Mouse (Mus musculus): ENCODE measurements at regions not wholly inside any gene's neighbourhood (a gene's known extent, or its start where the extent isn't known, plus 50 kb on each side); places are given as distances from the start of the nearest gene placed in this dataset.
A peak's percentile ranks its signal among the peaks of the same experiment; 100 is the strongest.

DNA sequence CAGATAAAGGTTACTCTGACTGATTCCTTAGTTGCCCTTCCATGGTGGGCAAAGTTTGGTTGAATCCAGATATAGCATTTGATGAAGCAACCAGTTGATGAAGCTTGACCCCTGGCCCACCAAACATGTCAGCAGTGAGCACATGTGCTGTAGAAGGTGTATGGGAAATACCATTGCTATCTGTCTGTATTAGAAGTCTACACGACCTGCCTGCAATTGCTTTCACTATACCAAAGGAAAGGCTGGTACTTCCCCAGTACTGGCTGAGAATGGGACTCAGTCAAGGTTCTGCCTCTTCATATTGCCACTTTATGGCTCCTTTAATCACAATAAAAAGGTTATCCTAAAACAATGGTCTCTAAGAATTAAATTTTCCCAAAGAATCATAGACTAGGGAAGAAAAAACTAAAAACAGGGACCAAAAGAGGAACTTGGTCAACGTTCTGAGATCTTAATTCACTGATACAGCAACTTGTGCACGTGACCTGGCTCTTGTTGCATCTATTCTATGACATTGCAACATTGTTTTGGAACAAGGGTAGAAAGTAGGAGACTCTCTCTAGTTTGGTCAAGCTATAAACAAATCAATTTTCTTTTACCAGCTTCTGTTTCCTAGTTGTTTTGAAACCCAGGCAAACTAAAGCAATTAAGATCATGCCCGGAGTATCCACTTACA lies 284.0 kb downstream of the Rapgef2 start:
- DNase-seq: no peak

DNA sequence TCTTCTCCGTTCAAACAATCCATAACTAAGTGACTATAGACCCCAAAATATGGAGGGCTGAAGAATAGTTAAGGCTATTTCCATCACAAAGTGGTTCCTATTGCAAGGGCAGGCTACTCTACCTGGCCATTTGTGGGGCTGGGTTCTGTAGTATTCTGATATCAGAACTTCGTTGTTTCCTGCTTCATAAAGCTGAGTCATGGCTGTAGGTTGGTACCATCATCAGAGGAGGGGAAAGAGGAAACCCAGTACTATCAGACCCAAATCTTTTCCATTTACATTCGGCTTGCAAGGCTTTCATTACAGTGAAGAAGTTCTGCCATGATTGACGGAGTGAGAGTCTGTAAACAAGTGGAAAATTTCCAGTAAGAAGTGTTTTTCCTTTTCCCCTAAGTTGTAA lies 284.6 kb downstream of the Rapgef2 start:
- no peak for DNase-seq

DNA sequence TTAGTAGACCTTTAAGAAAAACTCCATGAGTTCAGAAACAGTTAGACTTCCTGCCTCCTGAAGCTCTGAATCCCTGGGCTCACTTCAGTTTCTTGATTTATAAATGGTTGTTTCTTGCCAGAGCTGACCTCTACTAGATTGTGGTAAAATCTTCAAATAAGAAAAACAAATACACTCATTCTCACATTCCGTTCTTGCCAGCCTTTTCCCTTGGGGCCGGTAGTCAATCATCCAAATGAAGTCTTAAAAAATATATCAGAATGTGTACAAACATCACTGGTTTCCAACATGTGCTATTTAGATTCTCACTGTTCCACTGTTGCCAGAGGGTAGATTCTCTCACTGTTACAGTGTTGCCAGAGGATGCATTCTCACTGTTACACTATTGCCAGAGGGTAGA lies 286.0 kb downstream of the Rapgef2 start:
- no peak for DNase-seq

DNA sequence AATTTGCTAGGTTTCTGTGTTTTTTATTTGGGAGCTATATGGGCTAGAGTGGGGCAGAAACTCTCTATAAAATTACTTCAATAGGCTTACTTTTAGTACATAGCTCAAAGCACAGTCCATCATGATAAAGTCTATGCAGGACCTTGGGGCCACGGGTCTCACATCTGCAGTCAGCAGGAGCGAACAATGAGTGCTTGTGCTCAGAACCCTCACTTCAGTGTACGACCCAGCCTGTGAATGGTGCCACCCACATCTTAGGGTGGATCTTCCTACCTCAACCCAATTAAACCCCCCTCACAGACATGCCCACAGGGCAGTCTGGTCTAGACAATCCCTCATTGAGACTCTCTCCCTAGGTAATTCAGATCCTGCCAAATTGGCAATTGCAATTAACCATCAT lies 286.5 kb downstream of the Rapgef2 start:
- no peak for DNase-seq

DNA sequence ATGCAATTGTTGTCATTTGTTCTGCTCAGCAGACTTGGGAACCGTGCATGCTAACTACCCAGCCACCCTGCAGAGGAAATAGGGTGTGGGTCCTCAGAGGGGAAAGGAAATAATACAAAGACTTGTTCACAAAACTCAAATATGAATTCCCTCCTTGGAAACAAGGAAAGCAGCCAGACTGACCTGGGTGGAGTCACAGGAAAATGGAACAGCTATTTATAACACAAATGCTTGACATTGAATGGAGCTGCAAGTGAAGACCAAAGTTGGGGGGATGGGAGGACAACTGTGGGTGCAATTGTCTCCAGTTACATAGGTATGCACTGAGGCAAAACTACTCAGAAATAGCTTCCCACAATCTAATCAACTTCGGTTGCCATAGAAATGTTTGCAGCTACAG lies 298.2 kb downstream of the Rapgef2 start:
- DNase-seq: no peak

DNA sequence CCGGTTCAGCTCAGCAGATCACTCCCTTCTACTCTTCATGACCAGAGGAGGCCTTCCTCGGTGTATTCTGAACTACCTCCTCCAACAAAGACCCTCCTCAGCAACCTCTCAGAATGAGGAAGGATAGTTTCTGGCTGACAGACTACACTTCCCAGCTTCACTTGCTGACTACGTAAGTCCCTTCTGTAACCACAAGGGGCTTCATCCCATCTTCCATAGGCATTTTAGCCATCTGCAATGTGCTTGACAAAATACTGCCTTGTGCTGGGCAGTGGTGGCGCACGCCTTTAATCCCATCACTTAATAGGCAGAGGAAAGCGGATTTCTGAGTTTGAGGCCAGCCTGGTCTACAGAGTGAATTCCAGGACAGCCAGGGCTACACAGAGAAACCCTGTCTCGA lies 299.6 kb downstream of the Rapgef2 start:
- DNase-seq: no peak

DNA sequence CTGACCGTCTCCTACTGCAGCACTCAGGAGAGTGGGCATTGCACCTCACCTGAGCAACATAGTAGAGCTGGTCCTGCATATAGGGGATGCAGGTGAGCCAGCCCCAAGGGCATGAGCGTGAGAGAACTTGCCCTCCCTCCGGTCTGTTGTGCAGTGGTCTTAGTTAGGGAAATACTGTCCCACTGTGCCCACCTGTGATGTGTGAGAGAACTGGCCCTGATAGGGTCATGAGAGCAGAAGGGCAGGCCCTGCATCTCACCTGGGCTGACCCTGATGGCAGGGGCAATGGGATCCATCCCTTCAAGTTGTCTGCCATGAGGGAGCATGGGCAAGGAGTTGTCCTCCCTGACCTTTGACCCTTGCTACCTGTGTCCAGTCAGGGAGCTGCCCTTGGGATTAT lies 305.3 kb downstream of the Rapgef2 start:
- no peak for DNase-seq

DNA sequence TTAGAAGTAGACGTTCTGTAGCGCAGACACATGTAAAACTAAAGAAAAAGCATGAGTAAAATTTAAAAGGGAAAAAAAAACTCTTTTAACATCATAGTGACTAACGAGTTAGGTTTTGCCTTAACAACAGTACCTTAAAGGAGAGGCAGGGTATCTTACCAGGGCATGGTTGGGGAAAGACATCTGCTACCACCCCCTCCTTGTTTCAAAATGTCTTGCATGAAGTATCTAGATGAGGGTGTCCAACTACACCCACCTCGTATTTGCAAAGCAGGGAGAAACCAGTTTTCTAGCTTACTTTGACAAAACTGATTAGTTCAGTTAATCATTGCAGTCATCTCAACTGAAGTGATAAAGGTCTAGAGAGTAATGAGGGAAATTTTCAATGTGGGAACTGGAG lies 307.5 kb downstream of the Rapgef2 start:
- DNase-seq: no peak

DNA sequence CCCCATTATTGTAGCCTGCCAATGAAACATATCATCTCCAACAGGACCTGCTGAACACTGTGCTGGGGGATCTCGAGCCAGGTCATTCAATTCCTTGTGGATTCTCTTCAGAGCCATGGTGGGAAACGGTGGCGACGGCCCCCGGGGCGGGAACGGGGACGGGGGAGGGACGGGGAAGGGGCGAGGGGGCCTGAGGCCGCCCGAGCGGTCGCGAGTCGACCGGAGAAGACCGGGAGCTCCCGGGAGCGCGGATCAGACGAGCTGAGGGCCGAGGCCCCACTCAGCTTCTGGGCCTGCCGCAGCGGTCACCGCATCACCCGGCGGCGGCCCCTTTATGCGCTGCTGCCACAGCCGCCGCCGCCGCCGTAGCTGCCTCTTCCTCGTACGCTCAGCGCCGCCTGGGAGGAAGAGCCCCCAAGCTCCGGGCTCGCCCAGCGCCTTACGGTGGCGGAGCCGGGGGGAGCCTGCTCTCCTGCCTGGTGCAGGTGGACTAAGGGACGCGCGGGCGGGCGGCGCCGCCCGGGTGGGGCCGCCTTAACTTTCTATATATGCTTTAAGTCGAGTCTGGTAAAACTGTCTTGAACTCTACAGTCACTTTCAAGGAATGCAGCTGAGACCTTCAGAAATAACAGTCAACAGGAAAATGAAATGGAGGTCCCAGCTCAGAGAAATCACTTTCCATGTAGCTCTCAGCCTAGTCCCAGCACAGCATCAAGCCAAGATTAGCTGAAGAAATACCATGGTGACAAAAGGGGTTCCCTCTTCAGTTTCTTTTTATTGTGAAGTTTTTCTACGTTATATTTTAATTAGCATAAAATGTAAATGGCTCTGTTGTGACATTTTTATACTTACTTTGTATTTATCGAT lies 319.4 kb downstream of the Rapgef2 start:
- DNase-seq: peak; percentile 60

DNA sequence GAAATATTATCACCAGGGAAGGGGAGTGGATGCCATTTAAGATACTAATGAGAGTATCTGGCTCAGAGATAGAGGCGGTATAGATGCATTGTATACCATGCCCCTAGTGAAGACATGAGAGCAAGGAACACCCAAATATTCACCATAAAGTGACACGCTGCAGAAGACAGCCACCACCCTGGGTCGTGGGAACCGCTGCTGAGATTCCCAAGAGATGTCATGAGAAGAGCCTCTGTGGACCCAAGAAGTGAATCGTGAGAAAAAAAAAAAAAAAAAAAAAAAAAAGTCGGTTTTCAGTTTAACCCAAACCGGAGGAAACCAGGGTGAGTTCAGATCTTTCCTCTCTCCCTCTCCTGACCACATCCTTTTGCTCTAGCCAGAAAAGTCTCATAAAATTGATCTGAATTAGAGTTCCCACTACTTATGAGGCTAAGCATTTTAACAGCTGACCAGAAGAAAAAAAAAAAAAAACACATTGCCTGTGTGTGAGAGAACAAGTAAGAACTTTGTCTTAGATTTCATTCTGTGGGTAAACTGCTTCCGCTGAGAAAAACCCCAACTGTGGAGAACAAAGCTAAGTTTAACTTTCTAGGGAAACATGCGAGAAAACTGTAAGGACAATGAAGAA lies 322.0 kb downstream of the Rapgef2 start:
- DNase-seq: no peak

DNA sequence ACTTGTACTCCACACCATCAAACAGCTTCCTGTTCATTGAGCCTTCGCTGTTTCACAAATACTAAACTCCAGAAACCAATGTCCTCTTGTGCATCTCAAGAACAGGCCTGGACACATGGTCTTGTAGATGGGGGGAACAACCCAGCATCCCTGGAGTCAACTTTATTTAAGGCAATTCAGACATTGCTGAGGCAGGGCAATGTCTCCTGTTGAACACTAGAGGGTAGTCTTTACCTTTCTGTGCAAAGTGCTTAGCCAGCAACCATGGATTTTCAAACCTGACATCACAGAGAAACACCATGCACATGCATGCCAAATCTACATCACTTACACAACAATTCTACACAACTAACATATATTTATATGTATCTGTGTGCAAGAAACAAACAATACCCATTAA lies 327.5 kb downstream of the Rapgef2 start:
- peak; percentile 71 for DNase-seq

DNA sequence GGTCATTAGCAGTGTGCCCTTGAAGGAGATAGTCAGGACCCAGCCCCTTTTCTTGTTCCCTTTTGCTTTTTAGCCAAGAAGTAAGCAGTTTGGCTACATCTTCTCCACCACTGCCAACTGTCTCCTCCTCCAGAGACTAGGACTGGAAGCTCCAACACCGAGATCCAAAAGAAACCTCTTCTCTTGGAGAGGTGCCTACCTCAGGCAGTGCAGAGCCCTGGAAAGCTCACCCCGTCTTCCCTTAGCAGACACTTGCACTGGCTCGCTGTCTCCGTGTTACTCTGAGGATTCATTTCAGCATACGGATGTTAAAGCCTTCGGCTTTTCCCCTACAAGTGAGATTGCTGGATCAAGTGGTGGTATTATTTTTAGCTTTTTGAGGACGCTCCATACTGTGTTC lies 331.0 kb downstream of the Rapgef2 start:
- DNase-seq: no peak

DNA sequence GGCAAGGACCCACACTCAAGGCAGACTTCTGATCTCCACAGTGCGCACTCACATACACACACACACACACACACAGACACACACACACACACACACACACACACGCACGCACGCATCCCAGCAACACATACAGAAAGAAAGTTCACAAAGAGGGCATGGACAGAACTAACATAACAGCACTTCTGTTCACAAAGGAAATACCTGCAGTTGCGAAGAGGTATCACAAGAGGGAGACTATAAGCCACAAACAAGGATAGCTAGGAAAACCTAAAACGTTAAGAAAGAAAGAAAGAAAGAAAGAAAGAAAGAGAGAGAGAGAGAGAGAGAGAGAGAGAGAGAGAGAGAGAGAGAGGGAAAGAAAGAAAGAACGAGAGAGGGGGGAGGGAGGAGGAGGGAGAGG lies 336.9 kb downstream of the Rapgef2 start:
- DNase-seq: peak; percentile 28

DNA sequence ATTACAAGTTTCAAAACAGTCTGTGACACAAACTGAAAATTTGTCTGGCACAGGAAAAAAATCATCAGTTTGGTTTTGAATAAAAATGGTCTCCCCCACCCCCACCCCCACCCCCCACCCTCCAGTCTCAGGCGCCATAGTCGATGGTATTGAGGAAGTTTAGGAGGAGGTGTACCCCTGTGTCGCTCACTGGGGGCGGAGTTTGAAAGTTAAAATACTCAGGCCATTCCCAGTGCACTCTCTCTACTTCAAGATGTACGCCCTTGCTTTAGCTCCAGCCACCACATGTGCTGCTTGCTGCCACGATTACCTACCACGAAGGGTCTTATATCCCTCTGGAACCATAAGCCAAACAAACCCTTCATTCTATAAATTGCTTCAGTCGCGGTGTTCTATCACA lies 337.6 kb downstream of the Rapgef2 start:
- DNase-seq: no peak

DNA sequence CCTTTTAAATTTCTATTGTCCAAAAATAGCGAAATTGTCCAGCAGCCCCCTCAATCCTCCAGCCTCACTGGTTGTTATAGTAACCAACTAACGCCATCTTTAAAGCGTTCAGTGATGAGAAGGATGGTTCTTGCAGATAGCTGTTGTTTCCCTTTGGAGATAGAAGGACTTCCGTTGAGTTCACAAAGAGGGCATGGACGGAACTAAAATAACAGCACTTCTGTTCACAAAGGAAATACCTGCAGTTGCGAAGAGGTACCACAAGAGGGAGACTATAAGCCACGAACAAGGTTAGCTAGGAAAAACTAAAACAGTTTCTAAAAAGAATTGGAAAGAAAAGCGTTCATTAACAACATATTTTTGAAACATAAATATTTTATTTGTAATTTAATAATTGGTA lies 338.1 kb downstream of the Rapgef2 start:
- DNase-seq: peak; percentile 77

DNA sequence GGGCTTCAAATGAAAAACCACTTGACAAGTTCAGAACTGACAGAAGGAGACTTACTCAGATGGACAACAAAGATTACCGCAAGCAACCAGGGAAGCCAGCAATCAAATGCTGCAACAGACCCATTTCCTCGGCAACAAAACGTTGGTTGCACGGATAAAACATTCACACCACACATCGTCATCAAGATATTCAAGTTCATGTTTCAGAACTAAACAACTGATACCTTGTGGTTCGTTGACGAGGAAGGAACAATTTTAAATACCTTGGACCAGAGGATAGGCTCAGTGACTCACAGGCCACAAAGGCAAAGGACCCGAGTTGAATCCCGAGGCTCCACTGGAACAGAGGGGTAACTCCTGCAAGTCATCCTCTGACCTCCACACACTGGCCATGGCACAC lies 339.1 kb downstream of the Rapgef2 start:
- DNase-seq: no peak

DNA sequence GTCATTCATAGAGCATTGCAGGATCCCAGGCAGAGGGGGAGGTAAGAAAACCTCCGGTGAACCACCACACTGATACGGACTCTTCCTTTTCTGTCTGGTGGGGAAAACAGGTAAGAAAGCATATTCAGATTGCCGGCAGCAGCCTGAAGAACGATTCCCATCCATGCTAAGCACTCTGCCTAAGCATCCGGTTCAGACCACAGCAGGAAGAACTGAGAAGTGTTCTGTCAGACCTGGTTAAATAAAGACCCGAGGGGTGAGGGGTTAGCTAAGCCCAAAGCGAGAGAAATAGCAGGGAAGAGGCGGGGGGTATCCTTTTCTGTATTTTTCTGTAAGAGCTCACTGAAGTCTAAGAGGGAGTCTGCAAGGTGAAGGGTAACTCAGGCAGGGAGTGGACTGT lies 342.1 kb downstream of the Rapgef2 start:
- no peak for DNase-seq

DNA sequence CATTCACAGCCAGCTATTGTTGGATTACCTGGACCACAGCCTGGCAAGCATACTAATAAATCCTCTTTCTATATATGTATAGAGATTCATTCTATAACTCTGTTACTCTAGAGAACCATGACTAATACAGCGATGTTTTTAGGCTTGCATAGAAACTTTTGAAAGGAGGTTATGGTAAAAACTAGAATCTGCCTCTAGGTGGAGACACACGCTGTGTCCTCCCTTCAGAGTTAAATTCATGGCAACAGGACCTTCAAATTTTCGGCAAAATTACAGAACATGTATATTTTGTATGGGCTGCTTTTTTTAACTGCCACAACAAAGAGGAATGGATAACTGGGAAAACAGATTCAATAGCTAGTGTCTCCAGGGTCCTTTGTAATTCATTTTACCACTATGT lies 353.3 kb downstream of the Rapgef2 start:
- DNase-seq: no peak

DNA sequence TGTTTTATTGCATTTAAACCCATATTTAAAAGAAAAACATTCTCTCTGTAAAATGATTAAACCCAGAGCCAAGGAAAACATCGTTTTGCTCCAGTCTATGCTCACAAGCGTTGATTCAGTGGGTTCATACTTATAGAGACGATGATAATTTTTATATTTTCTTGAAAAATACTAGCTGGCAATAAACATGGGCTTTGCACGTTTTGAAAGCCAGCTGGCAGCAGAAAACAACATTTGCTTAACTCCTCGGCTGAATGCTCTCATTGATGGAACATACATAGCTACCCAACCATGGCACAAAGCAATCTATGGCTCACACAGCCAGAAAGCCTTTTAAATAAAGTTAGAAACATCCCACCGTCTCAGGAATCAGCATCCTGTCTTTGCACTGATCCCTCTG lies 366.5 kb downstream of the Rapgef2 start:
- no peak for DNase-seq

DNA sequence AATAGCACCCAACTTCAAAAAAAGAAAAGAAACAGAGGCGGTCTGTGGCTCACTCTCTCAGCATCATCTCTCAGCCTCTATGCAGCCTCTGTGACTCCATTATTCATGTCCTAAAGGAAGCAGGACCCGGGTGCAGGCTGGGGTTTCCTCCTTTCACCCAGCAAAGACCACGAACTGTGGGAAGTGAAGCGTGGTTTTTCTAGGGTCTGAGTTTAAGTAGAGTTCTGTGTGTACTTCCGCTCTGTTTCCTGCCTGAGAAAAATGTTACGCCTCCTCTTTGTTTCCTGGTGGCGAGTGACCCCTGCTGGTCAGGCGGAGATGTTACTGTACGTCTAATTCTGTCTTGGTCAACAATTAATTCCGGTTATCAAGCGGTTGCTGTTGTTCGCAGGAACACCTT lies 366.9 kb downstream of the Rapgef2 start:
- DNase-seq: peak; percentile 83

DNA sequence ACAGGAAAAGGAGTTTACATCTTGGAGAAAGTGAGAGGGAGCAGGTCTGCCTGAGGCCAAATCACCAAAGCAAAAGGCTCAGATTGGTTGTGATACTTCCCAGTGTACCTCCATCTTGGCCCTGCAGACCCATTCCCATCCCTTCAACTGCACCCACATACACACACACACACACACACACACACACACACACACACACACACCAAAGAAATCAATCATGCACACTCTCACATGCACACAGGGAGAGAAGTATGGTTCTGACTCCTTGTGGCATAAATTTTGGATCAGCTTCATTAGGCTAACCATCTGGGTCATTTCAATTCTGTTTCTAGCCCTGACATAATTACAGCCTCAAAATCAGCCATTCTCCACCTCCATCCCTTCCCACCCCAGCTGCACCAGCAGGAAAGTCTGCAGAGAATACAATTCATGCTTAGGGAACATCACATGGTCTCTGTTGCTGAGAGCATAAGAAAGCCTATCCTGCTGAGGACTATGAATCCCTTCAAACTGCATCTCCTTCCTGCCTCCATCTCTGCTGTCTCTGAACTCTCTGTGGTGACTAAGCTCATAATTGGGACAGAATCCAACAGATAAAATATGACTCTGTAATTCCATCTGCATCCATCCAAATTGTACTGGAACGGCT lies 378.0 kb downstream of the Rapgef2 start:
- DNase-seq: no peak

DNA sequence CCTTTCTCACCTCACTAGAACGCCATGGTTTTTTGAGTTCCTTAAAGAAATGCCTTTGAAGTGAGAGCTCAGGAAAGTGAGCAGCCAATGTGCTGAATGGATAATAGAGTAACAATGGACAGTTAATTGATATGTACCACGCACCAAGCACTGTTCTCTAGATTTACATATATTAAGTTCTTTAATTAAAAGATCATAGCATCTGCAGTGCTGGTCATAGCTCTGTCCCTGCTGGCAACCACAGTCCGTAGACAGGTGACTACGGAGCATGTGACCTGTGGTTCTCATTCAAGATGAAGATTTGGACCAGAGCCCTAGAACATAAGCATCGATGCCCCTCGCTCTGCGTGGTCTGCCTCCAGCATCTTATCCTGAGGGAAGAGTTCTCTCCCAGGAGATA lies 378.5 kb downstream of the Rapgef2 start:
- DNase-seq: no peak

DNA sequence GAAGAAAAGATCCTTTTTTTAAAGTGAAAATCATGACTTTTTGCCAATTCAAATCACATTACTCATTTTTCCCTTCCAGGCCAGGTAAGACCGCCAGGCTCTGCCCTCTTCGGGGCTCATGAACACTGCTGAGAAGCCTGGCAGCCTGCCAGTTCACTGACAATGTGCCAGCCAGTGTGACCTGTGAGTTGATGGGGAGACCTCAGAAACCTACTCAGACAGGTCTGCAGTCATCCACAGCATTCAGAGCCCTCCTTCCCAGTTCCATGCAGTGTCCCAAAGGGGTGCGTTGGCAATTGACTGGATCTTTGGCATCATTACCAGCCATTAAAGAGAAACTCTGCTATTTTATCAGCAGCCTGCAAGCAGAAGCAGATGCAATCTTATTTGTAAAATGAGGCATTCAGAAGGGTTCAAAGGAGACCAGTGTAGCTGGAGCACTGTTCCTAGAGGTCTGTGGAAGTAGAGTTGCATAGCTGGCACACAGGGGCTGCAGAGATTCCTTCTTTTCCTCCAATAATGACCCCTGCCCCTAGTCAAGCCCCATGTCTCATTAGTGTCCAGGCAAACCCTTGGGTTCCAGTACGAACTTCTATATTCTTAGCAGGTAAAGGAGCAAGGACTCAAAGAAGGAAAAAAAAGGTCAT lies 384.4 kb downstream of the Rapgef2 start:
- peak; percentile 46 for DNase-seq

Data from retina, postnatal 1 day (tissue).